Mouse (Mus musculus): Measurements from ENCODE around the gene Ankfn1.

Ankfn1 gene

GRCm38 (mm10) chr11:89370373-89370772 is 407.1 kb downstream of the Ankfn1 start:
- DNase-seq (ENCODE audit: low spot score in 2 of 2) = no peak

DNA sequence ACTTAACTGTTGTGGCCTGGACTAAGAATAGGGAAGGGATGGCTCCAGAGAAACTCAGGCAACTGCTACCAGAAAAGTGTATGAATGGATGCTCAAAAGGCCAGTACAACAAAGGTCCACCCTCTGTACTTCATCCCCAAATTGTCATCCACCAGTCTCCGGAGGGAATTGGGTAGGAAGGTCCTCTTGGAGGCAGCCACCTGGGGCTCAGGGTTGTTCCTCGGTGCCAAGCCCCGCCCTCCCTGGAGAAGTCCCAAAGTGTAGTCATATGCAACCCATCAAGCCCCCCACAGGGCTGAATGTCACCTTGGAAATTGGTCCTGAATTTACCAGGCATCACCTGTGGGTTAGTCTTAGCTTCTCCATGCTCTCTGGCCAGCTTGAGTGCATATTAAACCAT is 413.5 kb downstream of the Ankfn1 start:
- no peak for DNase-seq (ENCODE audit: low spot score in 2 of 2)

DNA sequence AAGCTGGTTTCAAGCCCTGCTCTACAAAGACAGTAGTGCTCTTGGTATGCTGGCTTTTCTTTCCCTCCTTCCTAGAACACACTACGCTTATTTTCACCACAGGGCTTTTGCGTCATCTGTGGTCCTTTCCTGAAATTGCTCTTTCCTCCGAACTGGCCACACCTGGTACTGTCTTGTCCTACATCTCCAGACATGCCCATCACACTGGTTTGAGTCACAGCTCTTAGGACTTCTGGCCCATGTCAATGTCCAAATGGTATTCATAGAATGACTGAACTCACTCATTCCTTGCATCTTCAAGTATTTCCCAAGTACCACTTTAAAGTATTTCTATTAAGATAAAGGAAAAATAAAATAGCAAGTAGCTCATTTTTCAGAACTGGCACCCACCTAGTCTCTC is 416.6 kb downstream of the Ankfn1 start:
- DNase-seq (ENCODE audit: low spot score in 2 of 2) = no peak

DNA sequence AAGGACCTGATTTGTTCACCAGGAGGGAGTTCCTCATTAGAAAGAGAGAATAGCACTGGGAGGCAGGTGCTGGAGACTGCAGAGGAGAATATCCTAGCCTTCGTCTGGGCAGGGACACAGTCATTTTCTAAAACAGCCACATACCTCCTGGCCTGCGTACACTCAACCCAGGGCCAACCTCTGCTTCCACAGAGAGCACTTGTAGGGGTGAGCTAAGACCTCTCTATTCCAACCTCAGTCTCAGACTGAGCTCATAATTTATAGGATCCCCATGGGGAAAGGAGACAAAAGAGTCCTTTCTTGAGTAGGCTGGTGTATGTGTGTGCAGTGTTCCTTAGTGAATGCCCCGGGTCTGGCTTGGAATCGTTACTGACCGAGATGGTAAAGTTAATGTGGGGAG is 418.9 kb downstream of the Ankfn1 start:
- DNase-seq (ENCODE audit: low spot score in 2 of 2) = no peak

DNA sequence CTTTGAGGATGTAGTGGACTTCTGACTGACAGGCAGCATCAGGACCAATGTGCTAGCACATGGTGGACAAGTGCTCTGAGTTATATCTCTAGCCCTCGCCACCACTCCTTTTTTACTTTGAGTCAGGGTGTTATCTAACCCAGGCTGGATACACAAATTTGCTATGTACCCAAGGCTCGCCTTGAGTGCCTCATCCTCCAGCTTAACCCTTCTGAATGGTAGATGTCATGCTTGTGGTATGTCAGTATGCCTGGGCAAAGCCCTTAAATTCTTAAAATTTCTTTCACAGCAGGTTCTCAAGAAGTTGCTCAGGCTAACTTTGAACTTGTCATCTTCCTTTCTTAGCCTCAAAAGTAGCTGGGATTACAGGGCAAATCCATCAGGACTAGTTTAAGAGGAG is 421.0 kb downstream of the Ankfn1 start:
- DNase-seq (ENCODE audit: low spot score in 2 of 2) = no peak

- DNase-seq (ENCODE audit: low spot score in 2 of 2) = no peak
Observed at GRCm38 (mm10) chr11:89356018-89356417, 421.4 kb downstream of the Ankfn1 start.

- DNase-seq (ENCODE audit: low spot score in 2 of 2) = no peak
Observed at GRCm38 (mm10) chr11:89340238-89340637, 437.2 kb downstream of the Ankfn1 start.

Data from right cerebral cortex, adult 2 months (tissue).